Mouse (Mus musculus): ENCODE results near the gene Akr1c18. TPM values are rescaled to one million over a fixed set of nuclear protein-coding genes. Genes with fewer than 3 reads are reported as not detected.
A peak's percentile ranks its signal among the peaks of the same experiment; 100 is the strongest.
"Not testable (repeated sequence)": the region's sequence is repeated elsewhere in the genome, so short reads cannot be mapped to it uniquely, and the experiment has no call there.

Gene Akr1c18
- total and polyA plus RNA-seq, 3 experiments = not detected

GRCm38 (mm10) chr13:4186641-4187411 is 36.4 kb upstream of the Akr1c18 start:
- dilution Hi-C loops (cut with MboI; ENCODE audit: extremely low pct_ligation_motif_present, extremely low pct_unique_long_range_greater_than_20kb, low sequenced_read_pairs); H3K9me3 ChIP-seq (replicated peaks; ENCODE audit: low read length): not testable (repeated sequence)
- in situ Hi-C loops (cut with MboI; ENCODE audit: low pct_ligation_motif_present, low pct_unique_long_range_greater_than_20kb, low sequenced_read_pairs) = loop anchor here (5.0 kb wide), 1 partner anchor 55 kb away; no protein-coding TSS in a partner anchor

GRCm38 (mm10) chr13:4183116-4183515 is 32.7 kb upstream of the Akr1c18 start:
- Histone ChIP-seq H3K27ac (ENCODE audit: insufficient read depth, low read depth) (no peak overlapping the region), H3K79me2 (replicated peaks; ENCODE audit: control insufficient read depth, extremely low read depth, insufficient read depth, poor library complexity, severe bottlenecking) (no peaks in the 10 kb centered on the region), H3K36me3 (replicated peaks in 1 of 2; ENCODE audit: control insufficient read depth in 1 of 2, insufficient read depth in 1 of 2, low read length in 1 of 2) (no peaks in the 10 kb centered on the region), H3K27me3 (replicated peaks) (no peaks in the 10 kb centered on the region), H3K4me1 (ENCODE audit: control insufficient read depth in 1 of 2, insufficient read depth in 2 of 2) (peaks cover 0 to 6% of the 10 kb centered on the region in 2 experiments; a peak in 2 of 4 replicates), H3K4me3 (replicated peaks in 1 of 3; ENCODE audit: low read depth in 2 of 3, low read length in 2 of 3, poor library complexity in 1 of 3) (no peak overlapping the region), H3K9ac (ENCODE audit: insufficient read depth, low read depth) (no peak overlapping the region), H3K9me3 (replicated peaks; ENCODE audit: low read length) (no peaks in the 10 kb centered on the region), H3K4me2 (ENCODE audit: insufficient read depth, low read depth, poor library complexity, severe bottlenecking) (no peak overlapping the region)
- no peak for DNase-seq (ENCODE audit: extremely low read depth)
- TF ChIP-seq MAFK (IDR thresholded peaks at IDR 0.05; ENCODE audit: insufficient replicate concordance, low read length) (no peak), ZMIZ1 (IDR thresholded peaks at IDR 0.05; ENCODE audit: low read depth, low read length) (no peak), MEF2A (IDR thresholded peaks at IDR 0.05; ENCODE audit: borderline replicate concordance, low read depth, low read length) (no peak), E2F4 (IDR thresholded peaks at IDR 0.05; ENCODE audit: insufficient replicate concordance, low read depth, low read length) (no peak), ZC3H11A (IDR thresholded peaks at IDR 0.05; ENCODE audit: low read depth, low read length) (no peak), SIN3A (IDR thresholded peaks at IDR 0.05; ENCODE audit: low read length) (no peak), USF1 (IDR thresholded peaks at IDR 0.05; ENCODE audit: low read depth, low read length) (no peak), CHD1 (IDR thresholded peaks at IDR 0.05; ENCODE audit: low read depth, low read length) (no peak), JUND (conservative IDR thresholded peaks at IDR 0.05; ENCODE audit: low read depth, low read length) (no peak), POLR2A (IDR thresholded peaks at IDR 0.05; ENCODE audit: low read depth, low read length) (no peak), GABPA (IDR thresholded peaks at IDR 0.05; ENCODE audit: insufficient replicate concordance, low read depth, low read length) (no peak), NELFE (IDR thresholded peaks at IDR 0.05; ENCODE audit: low read depth, low read length) (no peak), ETS1 (conservative IDR thresholded peaks at IDR 0.05; ENCODE audit: low read depth, low read length) (no peak), JUN (IDR thresholded peaks at IDR 0.05; ENCODE audit: insufficient read depth, low read depth, low read length) (no peak), UBTF (IDR thresholded peaks at IDR 0.05; ENCODE audit: low read depth, low read length) (no peak), EP300 (IDR thresholded peaks at IDR 0.05; ENCODE audit: low read length) (no peak), MAZ (IDR thresholded peaks at IDR 0.05; ENCODE audit: low read depth, low read length) (no peak)
- dilution Hi-C loops (cut with MboI; ENCODE audit: extremely low pct_ligation_motif_present, extremely low pct_unique_long_range_greater_than_20kb, low sequenced_read_pairs) (no loop called here), in situ Hi-C loops (cut with MboI; ENCODE audit: low pct_ligation_motif_present, low pct_unique_long_range_greater_than_20kb, low sequenced_read_pairs) (no loop called here)

More at GRCm38 (mm10) chr13:4186641-4187411, 36.4 kb upstream of the Akr1c18 start:
- H3K9ac ChIP-seq (ENCODE audit: insufficient read depth, low read depth); H3K4me3 ChIP-seq (replicated peaks in 1 of 3; ENCODE audit: low read depth in 2 of 3, low read length in 2 of 3, poor library complexity in 1 of 3); H3K27me3 ChIP-seq (replicated peaks); H3K4me1 ChIP-seq (ENCODE audit: control insufficient read depth in 1 of 2, insufficient read depth in 2 of 2); DNase-seq (ENCODE audit: extremely low read depth); H3K36me3 ChIP-seq (replicated peaks in 1 of 2; ENCODE audit: control insufficient read depth in 1 of 2, insufficient read depth in 1 of 2, low read length in 1 of 2); H3K27ac ChIP-seq (ENCODE audit: insufficient read depth, low read depth); H3K4me2 ChIP-seq (ENCODE audit: insufficient read depth, low read depth, poor library complexity, severe bottlenecking); H3K79me2 ChIP-seq (replicated peaks; ENCODE audit: control insufficient read depth, extremely low read depth, insufficient read depth, poor library complexity, severe bottlenecking): not testable (repeated sequence)
- TF ChIP-seq CTCF (conservative IDR thresholded peaks at IDR 0.05 in 1 of 2, IDR thresholded peaks at IDR 0.05 in 1 of 2; ENCODE audit: low read depth in 2 of 2, low read length in 2 of 2) = peak in 1 of 2 experiments; percentile 42; a peak in 2 of 4 replicates
- TF ChIP-seq SMC3 (IDR thresholded peaks at IDR 0.05; ENCODE audit: low read depth, low read length) = peak; percentile 34; the same call in 1 of the 2 replicates

- H3K27me3 ChIP-seq (replicated peaks); H3K9ac ChIP-seq (ENCODE audit: insufficient read depth, low read depth); H3K9me3 ChIP-seq (replicated peaks; ENCODE audit: low read length); H3K36me3 ChIP-seq (replicated peaks in 1 of 2; ENCODE audit: control insufficient read depth in 1 of 2, insufficient read depth in 1 of 2, low read length in 1 of 2); H3K4me2 ChIP-seq (ENCODE audit: insufficient read depth, low read depth, poor library complexity, severe bottlenecking); H3K4me1 ChIP-seq (ENCODE audit: control insufficient read depth in 1 of 2, insufficient read depth in 2 of 2); in situ Hi-C loops (cut with MboI; ENCODE audit: low pct_ligation_motif_present, low pct_unique_long_range_greater_than_20kb, low sequenced_read_pairs); DNase-seq (ENCODE audit: extremely low read depth); H3K79me2 ChIP-seq (replicated peaks; ENCODE audit: control insufficient read depth, extremely low read depth, insufficient read depth, poor library complexity, severe bottlenecking); H3K27ac ChIP-seq (ENCODE audit: insufficient read depth, low read depth); dilution Hi-C loops (cut with MboI; ENCODE audit: extremely low pct_ligation_motif_present, extremely low pct_unique_long_range_greater_than_20kb, low sequenced_read_pairs); H3K4me3 ChIP-seq (replicated peaks in 1 of 3; ENCODE audit: low read depth in 2 of 3, low read length in 2 of 3, poor library complexity in 1 of 3): not testable (repeated sequence)
These were observed 30.9 kb upstream of the Akr1c18 start for GRCm38 (mm10) chr13:4181321-4181720.
